Mouse (Mus musculus) mouse embryonic stem cell (cell line): Measurements from ENCODE around the gene Dpp7.

Experiments
- in situ Hi-C, 2 experiments: fragments of 300-500 bp; cut with MboI; formaldehyde crosslinking; loops; 1 replicate in 1 of 2; 3 replicates in 1 of 2; pipeline ENCODE4 v1.14.3; 2019 to 2020; ENCODE audit warnings: low sequenced_read_pairs in 2 of 2, low pct_unique_long_range_greater_than_20kb in 1 of 2, mixed read lengths in 1 of 2; ENCODE audit not compliant: unreplicated experiment in 1 of 2

Dpp7 gene

DNA sequence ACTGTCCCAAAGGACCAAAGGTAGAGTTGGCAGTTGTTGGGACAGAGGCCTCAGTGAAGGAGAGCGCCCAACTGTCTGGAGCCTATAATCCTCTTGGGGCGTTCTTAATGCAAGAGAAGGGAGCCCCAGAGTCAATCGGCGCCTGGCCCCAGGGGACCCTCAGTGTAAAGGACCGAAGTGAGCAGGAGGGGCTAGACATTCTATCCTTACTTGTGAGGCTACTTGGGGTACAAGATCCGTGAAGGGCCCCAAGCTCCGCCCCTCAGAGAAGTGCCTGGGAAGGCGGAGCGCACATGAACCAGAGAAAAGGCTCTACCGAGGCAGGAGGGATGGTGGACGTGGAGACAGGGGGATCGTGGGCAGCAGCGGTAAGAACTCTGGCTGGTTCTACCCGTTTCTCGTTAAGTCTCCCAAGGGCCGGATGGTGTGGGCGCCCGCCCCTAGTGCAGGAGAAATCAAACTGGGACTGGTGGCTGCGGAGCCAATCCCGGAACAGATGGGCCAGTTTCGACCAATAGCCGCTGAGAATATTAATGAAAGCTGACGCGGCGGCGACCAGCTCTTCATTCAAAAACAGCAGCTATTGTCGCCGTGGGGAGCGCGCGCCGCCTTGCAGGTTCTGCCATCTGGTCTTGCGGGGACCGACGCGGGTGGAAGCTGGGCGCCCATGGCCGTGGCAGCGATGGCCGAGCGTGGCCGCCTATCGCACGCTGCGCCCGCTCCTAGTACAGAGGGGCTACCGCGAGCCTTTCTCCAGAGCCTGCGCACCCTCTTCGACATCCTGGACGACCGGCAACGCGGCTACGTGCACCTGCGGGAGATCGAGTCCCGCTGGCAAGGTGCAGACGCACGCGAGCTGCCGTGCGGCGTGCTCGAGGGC, 15.8 kb upstream of the Dpp7 start, which contains the start of gene Sapcd2:
Gene Sapcd2 (plus strand): TSS at position 558 of the 880 bp plus-strand sequence.
- in situ Hi-C loops: no loop called here

DNA sequence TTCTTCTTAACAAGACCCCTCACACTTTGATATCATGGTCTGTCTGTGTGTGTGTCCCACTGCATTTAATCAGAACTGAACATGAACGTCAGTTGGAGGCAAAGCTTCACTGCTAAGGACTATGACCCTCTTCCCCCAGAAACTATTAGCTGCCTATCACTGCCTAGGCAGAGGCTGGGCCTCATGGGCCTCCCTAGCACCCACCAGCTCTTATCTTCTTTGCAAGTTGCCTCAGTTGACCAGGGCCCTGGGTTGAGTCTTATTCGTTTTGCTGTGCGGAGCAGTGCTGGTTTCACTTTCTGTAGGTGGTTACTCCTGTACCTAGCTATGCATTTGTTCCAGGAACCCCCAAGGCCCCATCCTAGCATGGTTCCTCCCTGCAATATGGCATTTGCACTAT, 13.8 kb upstream of the Dpp7 start:
- in situ Hi-C loops: no loop called here

DNA sequence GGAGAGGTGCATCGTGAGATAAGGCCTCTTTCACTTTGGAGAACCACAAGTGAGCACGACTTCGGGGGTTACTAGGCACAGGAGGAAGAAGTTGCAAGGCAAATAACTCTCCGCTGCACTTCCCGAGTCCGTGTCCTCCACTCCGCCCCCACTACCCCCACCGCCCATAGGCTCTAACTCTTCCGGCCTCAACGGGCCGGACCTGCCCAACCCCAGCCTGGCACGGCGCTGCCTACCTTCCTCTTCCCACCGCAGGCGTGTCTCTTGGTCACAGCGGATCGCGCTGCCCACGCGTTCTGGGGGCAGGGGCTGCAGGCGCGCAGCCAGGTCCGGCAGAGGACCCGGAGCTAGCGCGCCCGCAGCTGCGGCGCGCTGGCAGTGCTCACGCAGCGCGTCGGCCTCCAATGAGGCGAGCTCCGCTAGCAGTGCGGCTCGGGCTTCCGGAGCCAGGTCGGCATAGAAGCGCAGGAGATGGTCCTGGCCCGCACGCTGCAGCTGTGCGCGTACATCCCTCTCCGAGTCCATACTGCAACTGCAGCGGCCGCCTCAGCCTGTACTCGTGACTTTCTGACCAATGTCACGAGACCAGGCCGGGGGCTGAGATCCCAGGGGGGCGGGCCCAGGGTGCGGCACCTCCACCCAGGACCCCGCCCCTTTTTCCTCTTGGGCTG, 9.1 kb upstream of the Dpp7 start, which contains the start of gene Uap1l1:
Gene Uap1l1 (minus strand): TSS at position 592 of the 671 bp plus-strand sequence.
- in situ Hi-C loops: no loop called here

DNA sequence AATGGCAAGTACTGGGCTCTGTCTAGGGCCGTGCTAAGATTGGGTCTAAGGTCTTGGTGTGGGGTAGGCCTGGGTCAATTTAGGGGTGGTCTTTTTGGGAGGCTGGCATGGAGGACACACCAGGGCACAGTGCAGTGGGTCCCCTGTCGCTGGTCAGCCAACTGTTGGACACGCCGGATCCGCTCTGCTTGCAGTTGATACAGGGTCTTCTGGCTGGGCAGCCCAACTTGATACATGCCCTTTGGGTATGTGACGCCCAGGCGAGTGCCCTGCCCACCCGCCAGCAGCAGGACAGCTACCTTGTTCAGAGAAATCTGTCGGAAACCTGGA, 8.6 kb upstream of the Dpp7 start:
- in situ Hi-C loops: no loop called here

DNA sequence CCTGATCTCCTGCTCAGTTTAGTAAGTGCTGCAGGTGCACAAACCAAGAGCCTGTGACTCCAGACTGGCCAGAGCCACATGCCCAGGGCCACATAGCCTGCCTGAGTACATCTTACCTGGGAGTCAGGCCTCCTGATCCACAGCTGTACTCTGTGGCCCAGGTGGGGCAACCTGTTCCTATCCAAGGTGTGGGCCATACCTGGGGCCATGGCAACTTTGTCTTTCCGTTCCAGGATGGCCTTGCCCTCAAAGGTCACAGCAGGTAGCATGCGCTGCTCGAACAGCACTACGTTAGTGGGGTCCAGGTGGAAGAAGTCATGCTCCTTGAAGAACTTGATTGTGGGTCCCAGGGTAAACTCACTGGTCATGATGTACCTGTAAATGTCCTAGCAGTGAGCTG, 8.2 kb upstream of the Dpp7 start:
- in situ Hi-C loops: no loop called here

DNA sequence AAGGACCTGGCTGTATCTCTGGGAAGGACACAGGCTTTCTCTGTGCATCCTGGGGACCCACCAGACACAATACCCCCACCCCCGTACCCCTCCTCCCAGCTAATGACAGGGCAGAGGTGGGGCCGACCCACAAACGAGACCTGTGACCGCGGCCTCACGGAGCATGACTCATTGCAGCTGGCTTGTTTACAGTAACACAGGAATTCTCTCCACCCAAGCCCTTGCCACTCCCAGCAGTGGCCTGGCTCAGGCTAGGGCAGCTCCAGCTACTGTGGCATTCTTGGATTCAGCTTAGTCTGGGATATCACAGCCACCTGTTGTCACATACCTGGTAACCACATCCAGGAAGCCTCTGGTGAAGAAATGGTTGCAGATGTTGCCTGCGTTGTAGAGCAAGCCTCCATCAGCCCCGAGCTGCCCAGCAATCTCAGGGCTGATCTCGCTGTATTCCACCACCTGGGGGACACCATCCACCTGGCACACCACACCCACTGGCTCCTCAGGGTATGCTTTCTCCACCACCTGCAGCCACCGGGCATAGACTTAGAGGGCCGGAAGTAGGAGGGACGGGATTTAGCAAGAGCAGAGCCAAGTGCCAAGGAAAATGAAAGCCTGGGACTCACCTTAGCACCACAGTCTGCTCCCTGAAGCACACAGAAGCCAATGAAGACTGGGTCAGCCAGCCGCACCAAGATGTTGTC, 7.5 kb upstream of the Dpp7 start:
- in situ Hi-C loops: no loop called here

DNA sequence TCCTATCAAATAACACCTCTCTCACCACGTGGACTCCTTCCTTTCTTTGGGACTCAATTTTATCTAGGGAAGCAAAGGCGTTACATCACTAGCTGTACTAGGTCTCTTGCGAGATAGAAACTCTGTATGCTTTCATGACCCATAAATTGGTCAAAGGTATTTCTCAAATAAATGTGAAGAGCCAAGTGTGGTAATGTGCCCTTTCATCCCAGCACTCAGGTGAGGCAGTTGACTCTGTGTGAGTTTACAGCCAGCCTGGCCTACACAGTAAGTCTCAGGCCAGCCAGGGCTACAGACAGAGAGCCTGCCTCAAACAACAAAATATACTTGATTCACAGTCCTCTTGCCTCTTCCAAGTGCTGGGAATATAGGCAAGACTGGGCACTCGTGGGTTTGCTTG, 3.7 kb upstream of the Dpp7 start:
- in situ Hi-C loops: no loop called here

DNA sequence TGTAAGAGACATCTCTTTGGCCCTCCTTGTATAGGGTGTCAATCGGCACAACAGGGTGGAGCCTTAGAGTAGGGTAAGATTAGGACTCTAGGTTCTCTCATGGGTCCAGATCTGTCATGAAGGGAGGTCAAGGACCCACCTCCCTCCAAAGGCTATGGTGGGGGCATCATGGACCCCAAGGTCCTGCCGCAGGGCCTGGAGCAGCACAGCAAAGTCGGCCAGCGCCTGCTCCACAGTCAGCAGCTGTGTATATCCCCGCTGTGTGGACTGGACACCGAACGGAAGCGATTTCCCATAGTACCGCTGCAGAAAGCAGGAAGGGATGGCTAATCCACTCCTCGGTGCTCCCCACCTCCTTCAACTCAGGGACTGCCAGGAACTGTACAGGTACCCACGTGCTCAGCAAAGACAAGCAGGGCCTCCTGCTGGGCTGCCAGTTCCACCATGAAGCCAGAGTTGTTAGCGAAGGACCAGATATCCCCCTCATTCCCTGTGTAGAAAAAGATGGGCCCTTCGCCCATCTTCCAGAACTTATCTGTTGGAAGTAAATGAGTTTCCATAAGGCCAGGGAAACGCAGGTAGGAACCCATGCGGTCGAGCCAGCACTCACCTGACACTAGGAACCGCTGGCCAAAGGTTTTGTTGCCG, 616 bp downstream of the Dpp7 start:
- in situ Hi-C loops: no loop called here

DNA sequence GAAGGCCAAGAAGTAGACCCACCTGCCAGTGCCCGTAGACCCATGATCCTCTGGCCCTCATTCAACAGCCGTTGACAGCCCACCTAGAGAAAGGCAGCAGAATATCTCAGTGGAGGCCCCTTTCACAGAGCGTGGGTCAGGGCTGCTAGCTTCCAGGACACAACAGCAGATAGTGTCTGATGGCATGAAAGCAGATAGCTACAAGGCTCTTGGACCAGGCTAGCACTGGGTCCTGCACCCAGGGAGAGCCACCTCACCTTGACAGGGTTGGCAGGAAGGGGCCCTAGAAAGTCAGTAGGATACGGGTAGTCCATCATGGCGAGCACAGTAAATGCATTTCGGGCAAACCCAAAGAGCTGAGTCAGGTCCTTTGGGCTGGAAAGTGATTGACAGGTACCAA, 1.9 kb downstream of the Dpp7 start:
- in situ Hi-C loops: no loop called here

DNA sequence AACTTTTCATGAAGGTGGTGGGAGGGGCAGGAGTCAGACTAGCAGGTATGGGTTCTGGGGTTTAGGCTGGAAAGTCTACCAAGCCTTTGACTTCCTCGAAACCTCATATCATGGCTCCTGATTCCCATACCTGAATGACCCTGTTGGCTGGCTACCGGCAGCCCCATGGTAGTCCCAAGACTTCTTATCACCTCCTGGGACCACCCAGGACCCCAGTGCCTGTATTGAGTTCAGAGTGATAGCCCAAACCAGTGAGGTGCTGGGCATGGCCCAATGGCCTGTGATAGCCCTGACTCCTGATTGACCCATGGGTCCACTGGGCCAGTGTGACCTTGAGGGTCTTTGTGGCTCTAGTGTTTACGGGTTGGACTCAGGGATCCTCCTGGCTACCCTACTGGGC, 5.5 kb downstream of the Dpp7 start:
- in situ Hi-C loops: no loop called here

DNA sequence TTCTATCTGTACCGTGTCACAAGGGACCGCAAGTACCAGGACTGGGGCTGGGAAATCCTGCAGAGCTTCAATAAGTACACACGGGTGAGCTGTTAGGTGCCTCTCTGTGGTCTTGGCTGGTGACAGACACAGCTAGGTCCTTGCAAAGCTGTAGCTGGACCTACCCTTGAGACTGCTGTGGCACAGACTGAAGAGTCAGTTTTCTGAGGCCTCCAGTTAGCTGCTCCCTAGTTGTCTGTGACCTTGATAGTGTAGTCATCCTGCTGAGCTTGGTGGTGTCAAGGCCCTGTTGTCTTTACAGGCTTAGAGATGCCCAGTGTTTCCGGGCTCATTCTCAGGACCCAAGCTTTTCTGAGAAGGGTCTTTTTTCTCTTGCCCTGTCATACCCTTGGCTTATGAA, 6.7 kb downstream of the Dpp7 start:
- in situ Hi-C loops: no loop called here

DNA sequence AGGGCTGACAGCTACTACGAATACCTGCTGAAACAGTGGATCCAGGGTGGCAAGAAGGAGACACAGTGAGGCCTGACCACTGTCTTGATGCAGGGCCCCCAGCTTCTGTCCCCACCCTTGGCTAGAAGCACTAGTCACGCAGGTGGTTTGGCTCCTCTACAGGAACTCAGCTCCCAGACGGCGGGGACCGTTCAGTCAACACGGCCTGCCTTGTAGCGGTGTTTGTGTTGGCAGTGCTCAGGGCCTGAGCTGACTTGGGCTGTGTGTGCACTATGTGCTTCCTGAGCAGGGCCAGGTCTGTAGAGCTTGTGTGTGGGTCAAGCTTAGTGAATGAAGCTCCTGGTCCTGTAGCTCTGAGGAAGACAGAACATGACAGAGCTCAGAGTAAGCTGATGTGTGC, 8.0 kb downstream of the Dpp7 start:
- in situ Hi-C loops: no loop called here

DNA sequence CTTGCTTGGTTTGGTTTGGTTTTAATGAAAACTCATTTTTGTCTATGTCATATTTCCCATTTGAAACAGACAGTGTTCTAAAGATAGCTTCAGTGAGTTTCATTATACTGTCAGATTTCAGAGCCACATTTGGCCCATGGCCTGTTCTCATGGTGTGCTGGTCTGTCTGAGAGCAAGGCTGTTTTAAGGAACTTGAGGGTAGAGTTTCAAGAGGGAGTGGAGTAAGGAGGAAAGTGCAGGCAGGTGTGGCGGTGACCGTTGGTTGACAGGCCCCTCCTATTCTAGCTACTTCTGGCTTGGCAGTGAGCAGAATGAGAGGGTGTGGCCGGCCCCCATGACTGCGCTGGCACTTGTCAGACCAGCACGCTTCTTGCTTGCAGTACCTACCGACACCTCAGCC, 17.9 kb downstream of the Dpp7 start:
- in situ Hi-C loops: no loop called here

DNA sequence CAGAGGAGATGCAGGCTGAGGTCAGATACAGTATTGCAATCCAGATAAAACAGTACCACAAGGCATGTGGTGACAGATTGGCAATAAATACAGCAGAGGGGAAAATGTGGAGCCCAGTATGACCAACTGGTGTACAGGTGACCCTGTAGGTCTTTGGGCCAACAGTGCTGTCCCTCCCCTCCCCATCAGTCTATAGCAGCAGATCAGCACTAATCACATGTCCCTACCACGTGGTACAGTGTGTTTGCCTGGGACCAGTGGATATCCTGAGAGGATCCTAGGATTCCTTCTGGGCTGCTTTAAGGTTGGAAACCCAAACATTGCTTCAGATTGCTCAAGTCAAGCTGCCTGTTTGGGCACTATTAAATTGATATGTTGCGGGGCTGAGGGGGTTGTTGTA, 22.6 kb downstream of the Dpp7 start:
- in situ Hi-C loops: loop anchor here in 1 of 2 experiments (5.0 kb wide), 1 partner anchor 66 kb away; no protein-coding TSS in a partner anchor

DNA sequence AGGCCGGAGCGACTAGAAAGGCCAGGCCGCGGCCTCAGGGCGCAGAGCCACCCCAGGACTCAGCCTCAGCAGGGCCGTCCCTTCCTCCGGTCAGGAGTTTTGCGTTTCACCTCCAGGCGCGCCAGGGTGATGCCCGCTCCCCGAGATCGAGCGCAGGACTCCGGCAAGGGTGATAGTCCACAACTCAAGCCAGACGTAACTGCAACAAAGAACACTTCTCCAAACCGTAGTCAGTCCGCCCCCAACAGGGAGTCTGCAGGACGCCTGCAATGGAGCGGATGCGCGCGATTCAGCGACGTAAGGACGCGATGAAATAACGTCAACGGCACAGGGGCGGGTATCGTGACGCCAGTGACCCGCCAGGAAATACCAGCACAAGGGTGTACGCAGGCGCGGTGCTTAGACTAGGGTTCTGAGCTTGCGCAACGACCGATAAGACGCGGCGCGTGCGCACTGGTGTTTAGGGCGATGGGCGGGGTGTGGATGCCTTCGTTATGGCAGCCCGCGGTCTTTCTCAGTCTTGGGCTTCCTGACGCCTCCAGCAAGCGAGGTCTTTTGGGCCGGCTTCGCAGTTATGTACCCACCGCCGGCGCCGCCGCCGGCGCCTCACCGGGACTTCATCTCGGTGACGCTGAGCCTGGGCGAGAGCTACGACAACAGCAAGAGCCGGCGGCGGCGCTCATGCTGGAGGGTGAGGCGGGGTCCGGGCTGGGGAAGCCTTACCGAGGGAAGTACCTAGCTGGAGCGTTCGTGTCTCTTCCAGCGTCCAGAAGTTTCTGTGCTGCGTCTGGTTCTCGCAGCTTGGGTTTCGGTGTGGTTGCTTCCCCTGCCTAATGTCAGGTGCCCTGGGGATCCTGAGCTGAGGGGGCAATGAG, 23.6 kb downstream of the Dpp7 start, which contains the start of gene Man1b1:
Gene Man1b1 (plus strand): TSS at position 53 of the 875 bp plus-strand sequence.
- in situ Hi-C loops: loop anchor here in 1 of 2 experiments (5.0 kb wide), 1 partner anchor 65 kb away; no protein-coding TSS in a partner anchor

DNA sequence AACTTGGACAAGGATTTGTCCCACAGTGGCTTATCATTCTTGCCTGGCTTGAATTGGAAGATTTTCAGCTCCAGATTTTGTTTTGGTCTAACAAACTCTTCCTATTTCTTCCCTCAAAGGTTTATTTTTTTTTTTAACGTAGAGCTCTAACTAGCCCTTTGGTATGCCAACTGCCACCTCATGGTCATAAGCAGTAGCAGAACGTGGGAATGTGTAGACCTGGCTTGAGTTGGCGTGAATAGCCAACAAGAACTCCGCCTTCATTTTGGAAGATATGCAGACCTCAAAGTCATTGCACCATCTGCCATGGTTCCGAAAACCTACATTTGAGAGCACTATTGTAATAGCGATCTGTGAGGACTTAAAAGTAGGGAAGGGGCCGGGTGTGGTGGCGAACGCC, 24.7 kb downstream of the Dpp7 start:
- in situ Hi-C loops: loop anchor here in 1 of 2 experiments (5.0 kb wide), 1 partner anchor 64 kb away; no protein-coding TSS in a partner anchor

DNA sequence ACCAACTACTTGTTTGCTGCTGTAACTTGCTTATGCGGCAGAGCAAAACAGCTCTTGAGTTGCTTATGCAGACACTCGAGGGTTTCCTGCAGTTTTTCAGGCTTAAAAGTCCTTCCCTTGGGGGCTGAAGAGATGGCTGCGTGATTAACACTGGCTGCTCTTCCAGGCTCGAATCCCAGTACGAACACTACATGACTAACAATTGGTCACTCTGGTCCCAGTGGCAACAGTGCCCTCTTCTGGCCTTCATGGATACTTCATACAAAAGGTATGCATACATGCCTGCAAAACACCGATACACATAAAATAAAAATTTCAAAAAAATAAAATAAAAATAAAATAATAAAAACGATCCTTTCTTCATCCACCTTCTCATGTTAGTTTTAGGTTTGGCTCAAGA, 27.7 kb downstream of the Dpp7 start:
- in situ Hi-C loops: no loop called here

DNA sequence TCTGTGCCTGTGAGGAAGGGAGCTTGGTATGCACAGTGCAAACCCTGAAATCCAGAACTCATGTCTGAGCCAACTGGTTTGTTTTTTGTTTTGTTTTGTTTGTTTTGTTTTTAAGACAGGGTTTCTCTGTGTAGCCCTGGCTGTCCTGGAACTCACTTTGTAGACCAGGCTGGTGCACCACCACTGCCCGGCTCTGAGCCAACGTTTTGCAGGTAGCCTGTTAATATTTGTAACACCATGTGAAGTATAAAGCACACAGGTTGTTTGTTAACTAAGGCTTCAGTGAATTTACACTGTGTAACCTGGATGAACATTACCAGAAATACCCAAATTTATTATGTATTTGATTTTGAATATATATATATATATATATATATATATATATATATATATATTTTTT, 30.1 kb downstream of the Dpp7 start:
- in situ Hi-C loops: no loop called here
